Comparison of ENCODE assay signal across 8 mouse cellular contexts in genomic region chr9:107624539-107624938, GRCm38 (mm10). TPM values are rescaled to one million over a fixed set of nuclear protein-coding genes. Genes with fewer than 3 reads are reported as not detected.
DNase-seq lines count a peak whose midpoint lies in the region; ATAC-seq lines count a peak whose summit lies in the region.

No protein-coding gene starts in this region.

- no peaks in the 10 kb centered on the region for H3K27me3 ChIP-seq in hindbrain, embryonic 11.5 days (ENCODE audit: control insufficient read depth, insufficient read depth, low read length)
- no peaks in the 10 kb centered on the region for H3K27me3 ChIP-seq in liver, embryonic 15.5 days
- no peaks in the 10 kb centered on the region for H3K27me3 ChIP-seq in stomach, embryonic 14.5 days (ENCODE audit: control insufficient read depth, insufficient read depth, low read length)

- peaks cover 34% of the 10 kb centered on the region for H3K4me1 ChIP-seq in hindbrain, embryonic 11.5 days (replicated peaks; ENCODE audit: control insufficient read depth, insufficient read depth, low read length)
- H3K4me1 ChIP-seq in liver, embryonic 15.5 days (replicated peaks) = peaks cover 72% of the 10 kb centered on the region
- peaks cover 56% of the 10 kb centered on the region for H3K4me1 ChIP-seq in stomach, embryonic 14.5 days (ENCODE audit: control insufficient read depth, insufficient read depth, low read length)

- H3K36me3 ChIP-seq in hindbrain, embryonic 11.5 days (ENCODE audit: control insufficient read depth, insufficient read depth, low read length) = peaks cover 15% of the 10 kb centered on the region
- H3K36me3 ChIP-seq in liver, embryonic 15.5 days (replicated peaks) = peaks cover 60% of the 10 kb centered on the region
- H3K36me3 ChIP-seq in stomach, embryonic 14.5 days (ENCODE audit: control insufficient read depth, insufficient read depth, low read length) = peaks cover 42% of the 10 kb centered on the region

- H3K4me2 ChIP-seq in hindbrain, embryonic 11.5 days (replicated peaks; ENCODE audit: low read depth, low read length) = no peak overlapping the region
- peak overlapping the region; percentile 27; the same call in 1 of the 2 replicates for H3K4me2 ChIP-seq in liver, embryonic 15.5 days
- H3K4me2 ChIP-seq in stomach, embryonic 14.5 days (replicated peaks; ENCODE audit: low read depth, low read length) = no peak overlapping the region

- no peak for ATAC-seq in hindbrain, embryonic 11.5 days (ENCODE audit: low FRiP score)
- no peak for ATAC-seq in liver, embryonic 15.5 days (ENCODE audit: insufficient read depth)
- ATAC-seq in stomach, embryonic 14.5 days (ENCODE audit: insufficient number of reproducible peaks, insufficient read depth, low FRiP score, low read depth) = no peak
- ATAC-seq in cerebellum, adult (ENCODE audit: insufficient number of reproducible peaks, low FRiP score, low TSS enrichment) = no peak

- no peak overlapping the region; the same call in 1 of the 2 replicates for H3K9ac ChIP-seq in hindbrain, embryonic 11.5 days (ENCODE audit: low read depth, low read length)
- no peak overlapping the region for H3K9ac ChIP-seq in liver, embryonic 15.5 days
- H3K9ac ChIP-seq in stomach, embryonic 14.5 days (replicated peaks; ENCODE audit: low read depth, low read length) = no peak overlapping the region

- no peaks in the 10 kb centered on the region for H3K9me3 ChIP-seq in hindbrain, embryonic 11.5 days (ENCODE audit: control insufficient read depth, low read length)
- H3K9me3 ChIP-seq in liver, embryonic 15.5 days (replicated peaks) = no peaks in the 10 kb centered on the region
- H3K9me3 ChIP-seq in stomach, embryonic 14.5 days (ENCODE audit: control insufficient read depth, low read depth, low read length) = no peaks in the 10 kb centered on the region

- WGBS in hindbrain, embryonic 11.5 days = 71% methylated on average over 5 of the region's 5 CpGs
- 45% methylated on average over 5 of the region's 5 CpGs for WGBS in liver, embryonic 15.5 days (ENCODE audit: insufficient replicate concordance)
- 74% methylated on average over 5 of the region's 5 CpGs for WGBS in stomach, embryonic 14.5 days

- peak; percentile 35 to 42 for DNase-seq in CD8-positive naive resting alpha-beta T cell, adult 2 months (ENCODE audit: low read depth in 2 of 2, low spot score in 2 of 2)
- peak; percentile 72 for DNase-seq in T-cell, adult 2 months (ENCODE audit: low spot score)
- no peak for DNase-seq in hindbrain, embryonic 11.5 days (ENCODE audit: low spot score)
- DNase-seq in layer of hippocampus, postnatal 10 days (ENCODE audit: low spot score in 2 of 2) = no peak
- no peak for DNase-seq in cerebellum, adult 9-11 months

- 0 out of 2 replicates have a peak overlapping the region, but pooled peaks have one; percentile 20 for H3K27ac ChIP-seq in hindbrain, embryonic 11.5 days (ENCODE audit: low read depth, low read length)
- H3K27ac ChIP-seq in liver, embryonic 15.5 days (replicated peaks) = peak overlapping the region; percentile 42
- H3K27ac ChIP-seq in stomach, embryonic 14.5 days (ENCODE audit: low read length) = 0 out of 2 replicates have a peak overlapping the region, but pooled peaks have one; percentile 21

- no peak overlapping the region for H3K4me3 ChIP-seq in hindbrain, embryonic 11.5 days (ENCODE audit: low read depth, low read length)
- H3K4me3 ChIP-seq in liver, embryonic 15.5 days (replicated peaks) = no peak overlapping the region
- H3K4me3 ChIP-seq in stomach, embryonic 14.5 days (ENCODE audit: low read depth, low read length) = no peak overlapping the region

RNA-seq across cellular contexts. Expression of gene Gnai2, which starts 10.6 kb away (rescaled TPM):
- 529 and 534 TPM in 2 replicates for polyA plus RNA-seq in hindbrain, embryonic 11.5 days (2014; fragmentation: Nextera tagmentation; extraction: Ambion mirVana)
- polyA plus RNA-seq in liver, embryonic 15.5 days (2015; fragmentation: Nextera tagmentation; extraction: Ambion mirVana) = 162 and 167 TPM in 2 replicates
- 359 TPM in 2 replicates for polyA plus RNA-seq in stomach, embryonic 14.5 days (2014; fragmentation: Nextera tagmentation; extraction: Ambion mirVana)
- 100 to 1,000 TPM; 254 to 263 TPM for total RNA-seq in layer of hippocampus, postnatal 10 days (2021)

RNA-seq across cellular contexts. Expression of gene Sema3b, which starts 15.5 kb away (rescaled TPM):
- 1.4 and 1.6 TPM in 2 replicates for polyA plus RNA-seq in hindbrain, embryonic 11.5 days (2014; fragmentation: Nextera tagmentation; extraction: Ambion mirVana)
- 0.74 and 0.77 TPM in 2 replicates for polyA plus RNA-seq in liver, embryonic 15.5 days (2015; fragmentation: Nextera tagmentation; extraction: Ambion mirVana)
- 6.1 and 7.9 TPM in 2 replicates for polyA plus RNA-seq in stomach, embryonic 14.5 days (2014; fragmentation: Nextera tagmentation; extraction: Ambion mirVana)
- 1 to 10 TPM; 3.5 to 3.7 TPM for total RNA-seq in layer of hippocampus, postnatal 10 days (2021)

RNA-seq across cellular contexts. Expression of gene Ifrd2, which starts 37.1 kb away (rescaled TPM):
- 26.9 and 27.7 TPM in 2 replicates for polyA plus RNA-seq in hindbrain, embryonic 11.5 days (2014; fragmentation: Nextera tagmentation; extraction: Ambion mirVana)
- 161 and 198 TPM in 2 replicates for polyA plus RNA-seq in liver, embryonic 15.5 days (2015; fragmentation: Nextera tagmentation; extraction: Ambion mirVana)
- 54.0 and 61.1 TPM in 2 replicates for polyA plus RNA-seq in stomach, embryonic 14.5 days (2014; fragmentation: Nextera tagmentation; extraction: Ambion mirVana)
- total RNA-seq in layer of hippocampus, postnatal 10 days (2021) = 10 to 100 TPM; 13.2 to 14.1 TPM

RNA-seq across cellular contexts. Expression of gene Hyal3, which starts 43.9 kb away (rescaled TPM):
- polyA plus RNA-seq in hindbrain, embryonic 11.5 days (2014; fragmentation: Nextera tagmentation; extraction: Ambion mirVana) = 0.18 and 0.39 TPM in 2 replicates
- 0.64 TPM in 2 replicates for polyA plus RNA-seq in liver, embryonic 15.5 days (2015; fragmentation: Nextera tagmentation; extraction: Ambion mirVana)
- polyA plus RNA-seq in stomach, embryonic 14.5 days (2014; fragmentation: Nextera tagmentation; extraction: Ambion mirVana) = 1.0 and 1.4 TPM in 2 replicates
- 1 to 10 TPM; 1.2 to 1.7 TPM for total RNA-seq in layer of hippocampus, postnatal 10 days (2021)

RNA-seq across cellular contexts. Expression of gene Slc38a3, which starts 44.8 kb away (rescaled TPM):
- polyA plus RNA-seq in hindbrain, embryonic 11.5 days (2014; fragmentation: Nextera tagmentation; extraction: Ambion mirVana) = 8.0 and 9.8 TPM in 2 replicates
- polyA plus RNA-seq in liver, embryonic 15.5 days (2015; fragmentation: Nextera tagmentation; extraction: Ambion mirVana) = 35.0 and 50.9 TPM in 2 replicates
- 3.7 and 7.1 TPM in 2 replicates for polyA plus RNA-seq in stomach, embryonic 14.5 days (2014; fragmentation: Nextera tagmentation; extraction: Ambion mirVana)
- total RNA-seq in layer of hippocampus, postnatal 10 days (2021) = 100 to 1,000 TPM in 1 of 2 experiments, 10 to 100 TPM in 1; 96.5 to 109 TPM

Comparison
In these comparisons a context has a peak if more than half of its experiments do, and no peak if none do; other contexts are left out.
1. DNase-seq: peak in CD8-positive naive resting alpha-beta T cell, adult 2 months (2 of 2) and T-cell, adult 2 months (single experiment); none in hindbrain, embryonic 11.5 days (single experiment), layer of hippocampus, postnatal 10 days (0 of 2) and cerebellum, adult 9-11 months (single experiment).
2. Peak in every context shown above with its lines, with median percentiles within 50 percentile points of each other: H3K27ac ChIP-seq.